Mouse (Mus musculus): ENCODE measurements around the gene BC005537. TPM values are rescaled to one million over a fixed set of nuclear protein-coding genes. Genes with fewer than 3 reads are reported as not detected.

BC005537 gene
- total RNA-seq, 1 experiment: 37.9 TPM

DNA sequence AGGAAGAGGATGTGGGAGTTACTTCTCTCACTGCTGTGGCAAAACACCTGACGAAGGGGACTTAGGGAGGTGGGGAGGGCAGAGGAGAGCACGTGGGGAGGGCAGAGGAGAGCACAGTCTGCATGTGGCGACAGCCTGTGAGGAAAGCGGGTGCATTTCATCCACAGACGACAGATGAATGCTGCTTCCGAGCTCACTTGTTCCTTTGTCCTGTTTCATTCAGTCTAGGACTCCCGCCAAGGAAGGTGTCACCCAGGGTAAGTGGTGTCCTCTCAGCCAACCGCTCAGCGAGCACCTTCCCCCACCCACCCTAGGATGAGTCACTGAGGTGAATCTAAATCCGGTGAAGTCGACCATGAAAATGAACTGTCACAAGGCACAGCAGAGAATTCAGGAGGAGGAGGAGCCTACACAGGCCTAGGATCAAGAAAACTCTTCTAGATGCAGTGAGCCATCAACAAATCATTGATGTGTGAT lies 15.4 kb upstream of the BC005537 start:
- TF ChIP-seq CHD2 (IDR thresholded peaks at IDR 0.05; ENCODE audit: low read depth, low read length) (no peak), ZNF384 (IDR thresholded peaks at IDR 0.05; ENCODE audit: low read depth, low read length) (no peak), HCFC1 (IDR thresholded peaks at IDR 0.05; ENCODE audit: borderline replicate concordance, insufficient read depth, low read length) (no peak), ZC3H11A (IDR thresholded peaks at IDR 0.05; ENCODE audit: borderline replicate concordance, low read depth, low read length) (no peak), MAFK (IDR thresholded peaks at IDR 0.05; ENCODE audit: insufficient read depth, low read depth, low read length) (no peak)
- in situ Hi-C loops (cut with MboI; ENCODE audit: low sequenced_read_pairs in 2 of 2, unreplicated experiment in 2 of 2): no loop called here
- H3K4me1 ChIP-seq (ENCODE audit: control insufficient read depth in 2 of 2, insufficient read depth in 2 of 2, low read length in 2 of 2, poor library complexity in 1 of 2): peaks cover 0 to 3% of the 10 kb centered on the region in 2 experiments; a peak in 1 of 4 replicates

DNA sequence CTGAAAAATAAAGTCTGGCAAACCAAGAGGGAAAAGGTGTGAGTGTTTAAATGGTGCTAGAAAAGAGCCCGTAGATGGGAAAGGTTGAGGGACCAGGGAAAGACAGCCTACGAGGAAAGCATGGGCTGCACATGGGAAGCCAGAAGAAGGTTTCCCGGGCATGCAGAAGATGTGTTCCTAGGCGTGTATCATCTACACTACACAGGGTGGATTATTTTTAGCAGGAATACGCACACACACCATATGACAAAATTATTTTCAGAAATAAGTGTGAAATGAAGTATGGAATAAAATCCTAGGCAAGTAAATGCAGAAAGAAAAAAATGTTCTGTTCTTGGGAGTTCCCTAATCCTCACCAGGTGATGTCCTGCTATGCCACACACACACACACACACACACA lies 14.0 kb upstream of the BC005537 start:
- no peak for DNase-seq (ENCODE audit: low read depth, low spot score)
- in situ Hi-C loops (cut with MboI; ENCODE audit: low sequenced_read_pairs in 2 of 2, unreplicated experiment in 2 of 2): no loop called here
- Histone ChIP-seq H3K36me3 (ENCODE audit: control insufficient read depth, insufficient read depth, low read length, poor library complexity, severe bottlenecking) (no peaks in the 10 kb centered on the region), H3K4me3 (ENCODE audit: insufficient read depth in 1 of 2, low read depth in 1 of 2, low read length in 2 of 2, poor library complexity in 1 of 2, severe bottlenecking in 1 of 2) (no peak overlapping the region), H3K9me3 (ENCODE audit: control insufficient read depth, insufficient read depth, low read depth, low read length) (no peaks in the 10 kb centered on the region), H3K9ac (ENCODE audit: insufficient read depth, low read depth, low read length, poor library complexity, severe bottlenecking) (no peak overlapping the region), H3K27ac (ENCODE audit: insufficient read depth, low read depth, low read length, poor library complexity, severe bottlenecking) (no peak overlapping the region), H3K4me1 (ENCODE audit: control insufficient read depth in 2 of 2, insufficient read depth in 2 of 2, low read length in 2 of 2, poor library complexity in 1 of 2) (peaks cover 0 to 3% of the 10 kb centered on the region in 2 experiments; a peak in 1 of 4 replicates)
- TF ChIP-seq MAFK (IDR thresholded peaks at IDR 0.05; ENCODE audit: insufficient read depth, low read depth, low read length): no peak
- TF ChIP-seq CHD2 (IDR thresholded peaks at IDR 0.05; ENCODE audit: low read depth, low read length): no peak
- no peak for TF ChIP-seq ZNF384 (IDR thresholded peaks at IDR 0.05; ENCODE audit: low read depth, low read length)
- TF ChIP-seq HCFC1 (IDR thresholded peaks at IDR 0.05; ENCODE audit: borderline replicate concordance, insufficient read depth, low read length): no peak
- TF ChIP-seq ZC3H11A (IDR thresholded peaks at IDR 0.05; ENCODE audit: borderline replicate concordance, low read depth, low read length): no peak

More for the DNA sequence above, 15.4 kb upstream of the BC005537 start:
- no peak overlapping the region for H3K9ac ChIP-seq (ENCODE audit: insufficient read depth, low read depth, low read length, poor library complexity, severe bottlenecking)
- H3K27ac ChIP-seq (ENCODE audit: insufficient read depth, low read depth, low read length, poor library complexity, severe bottlenecking): no peak overlapping the region
- no peak for DNase-seq (ENCODE audit: low read depth, low spot score)
- no peaks in the 10 kb centered on the region for H3K9me3 ChIP-seq (ENCODE audit: control insufficient read depth, insufficient read depth, low read depth, low read length)
- H3K36me3 ChIP-seq (ENCODE audit: control insufficient read depth, insufficient read depth, low read length, poor library complexity, severe bottlenecking): no peaks in the 10 kb centered on the region
- H3K4me3 ChIP-seq (ENCODE audit: insufficient read depth in 1 of 2, low read depth in 1 of 2, low read length in 2 of 2, poor library complexity in 1 of 2, severe bottlenecking in 1 of 2): no peak overlapping the region

DNA sequence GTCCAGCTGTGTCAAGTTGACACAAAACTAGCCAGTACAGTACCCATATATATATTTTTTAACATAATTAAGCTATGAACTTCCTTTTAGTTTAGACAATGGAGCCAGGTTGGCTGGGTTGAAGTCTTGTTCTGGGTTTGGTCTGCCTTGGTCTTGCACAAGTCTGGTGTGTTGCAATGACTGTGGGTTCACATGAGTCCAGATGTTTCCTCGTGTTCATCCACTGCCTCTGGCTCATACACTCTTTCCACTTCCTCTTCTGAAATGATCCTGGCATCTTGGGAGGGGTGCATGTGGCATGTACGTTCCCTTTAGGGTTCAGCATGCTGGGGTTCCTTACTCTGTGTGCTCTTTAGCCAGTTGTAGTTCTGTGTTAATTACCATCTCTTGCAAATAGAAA lies 10.1 kb upstream of the BC005537 start:
- no peak for DNase-seq (ENCODE audit: low read depth, low spot score)
- no peak overlapping the region for H3K4me3 ChIP-seq (ENCODE audit: insufficient read depth in 1 of 2, low read depth in 1 of 2, low read length in 2 of 2, poor library complexity in 1 of 2, severe bottlenecking in 1 of 2)
- no peaks in the 10 kb centered on the region for H3K4me1 ChIP-seq (ENCODE audit: control insufficient read depth in 2 of 2, insufficient read depth in 2 of 2, low read length in 2 of 2, poor library complexity in 1 of 2)
- no peak overlapping the region for H3K9ac ChIP-seq (ENCODE audit: insufficient read depth, low read depth, low read length, poor library complexity, severe bottlenecking)
- no peak overlapping the region for H3K27ac ChIP-seq (ENCODE audit: insufficient read depth, low read depth, low read length, poor library complexity, severe bottlenecking)
- in situ Hi-C loops (cut with MboI; ENCODE audit: low sequenced_read_pairs in 2 of 2, unreplicated experiment in 2 of 2): no loop called here
- no peaks in the 10 kb centered on the region for H3K36me3 ChIP-seq (ENCODE audit: control insufficient read depth, insufficient read depth, low read length, poor library complexity, severe bottlenecking)
- H3K9me3 ChIP-seq (ENCODE audit: control insufficient read depth, insufficient read depth, low read depth, low read length): no peaks in the 10 kb centered on the region
- TF ChIP-seq ZNF384 (IDR thresholded peaks at IDR 0.05; ENCODE audit: low read depth, low read length) (no peak), HCFC1 (IDR thresholded peaks at IDR 0.05; ENCODE audit: borderline replicate concordance, insufficient read depth, low read length) (no peak), CHD2 (IDR thresholded peaks at IDR 0.05; ENCODE audit: low read depth, low read length) (no peak)

- Histone ChIP-seq H3K4me3 (ENCODE audit: insufficient read depth in 1 of 2, low read depth in 1 of 2, low read length in 2 of 2, poor library complexity in 1 of 2, severe bottlenecking in 1 of 2) (no peak overlapping the region), H3K9me3 (ENCODE audit: control insufficient read depth, insufficient read depth, low read depth, low read length) (no peaks in the 10 kb centered on the region), H3K36me3 (ENCODE audit: control insufficient read depth, insufficient read depth, low read length, poor library complexity, severe bottlenecking) (no peaks in the 10 kb centered on the region), H3K9ac (ENCODE audit: insufficient read depth, low read depth, low read length, poor library complexity, severe bottlenecking) (no peak overlapping the region), H3K4me1 (ENCODE audit: control insufficient read depth in 2 of 2, insufficient read depth in 2 of 2, low read length in 2 of 2, poor library complexity in 1 of 2) (no peaks in the 10 kb centered on the region), H3K27ac (ENCODE audit: insufficient read depth, low read depth, low read length, poor library complexity, severe bottlenecking) (no peak overlapping the region)
- TF ChIP-seq ZC3H11A (IDR thresholded peaks at IDR 0.05; ENCODE audit: borderline replicate concordance, low read depth, low read length): no peak
- no peak for TF ChIP-seq CHD2 (IDR thresholded peaks at IDR 0.05; ENCODE audit: low read depth, low read length)
- DNase-seq (ENCODE audit: low read depth, low spot score): no peak
- in situ Hi-C loops (cut with MboI; ENCODE audit: low sequenced_read_pairs in 2 of 2, unreplicated experiment in 2 of 2): no loop called here
Measured at GRCm38 (mm10) chr13:24792411-24793045, 8.9 kb upstream of the BC005537 start.

DNA sequence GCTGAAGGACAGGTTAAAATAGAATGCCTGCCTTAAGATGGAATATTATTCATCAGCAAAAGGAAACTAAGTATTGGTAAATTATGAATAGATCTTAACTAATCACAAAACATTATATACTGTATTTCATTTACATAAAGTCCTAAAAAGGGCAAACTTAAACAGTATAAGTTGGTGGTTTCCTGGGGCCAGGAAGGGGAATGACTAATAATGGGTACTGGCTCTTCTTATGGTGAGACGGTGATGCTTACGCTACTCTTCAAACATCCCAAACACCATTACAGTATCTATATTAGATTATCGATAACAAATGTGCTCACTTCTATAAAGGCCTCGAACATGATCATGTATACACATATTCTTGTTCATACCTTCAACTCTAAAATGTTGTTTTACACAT lies 2.8 kb upstream of the BC005537 start:
- Histone ChIP-seq H3K9me3 (ENCODE audit: control insufficient read depth, insufficient read depth, low read depth, low read length) (no peaks in the 10 kb centered on the region), H3K27ac (ENCODE audit: insufficient read depth, low read depth, low read length, poor library complexity, severe bottlenecking) (no peak overlapping the region), H3K4me1 (ENCODE audit: control insufficient read depth in 2 of 2, insufficient read depth in 2 of 2, low read length in 2 of 2, poor library complexity in 1 of 2) (peaks cover 4 to 6% of the 10 kb centered on the region in 2 experiments; a peak in 3 of 4 replicates), H3K36me3 (ENCODE audit: control insufficient read depth, insufficient read depth, low read length, poor library complexity, severe bottlenecking) (no peaks in the 10 kb centered on the region), H3K9ac (ENCODE audit: insufficient read depth, low read depth, low read length, poor library complexity, severe bottlenecking) (no peak overlapping the region), H3K4me3 (ENCODE audit: insufficient read depth in 1 of 2, low read depth in 1 of 2, low read length in 2 of 2, poor library complexity in 1 of 2, severe bottlenecking in 1 of 2) (no peak overlapping the region)
- TF ChIP-seq MAFK (IDR thresholded peaks at IDR 0.05; ENCODE audit: insufficient read depth, low read depth, low read length) (no peak), CHD2 (IDR thresholded peaks at IDR 0.05; ENCODE audit: low read depth, low read length) (no peak), HCFC1 (IDR thresholded peaks at IDR 0.05; ENCODE audit: borderline replicate concordance, insufficient read depth, low read length) (no peak), ZNF384 (IDR thresholded peaks at IDR 0.05; ENCODE audit: low read depth, low read length) (no peak), ZC3H11A (IDR thresholded peaks at IDR 0.05; ENCODE audit: borderline replicate concordance, low read depth, low read length) (no peak)
- no peak for DNase-seq (ENCODE audit: low read depth, low spot score)
- in situ Hi-C loops (cut with MboI; ENCODE audit: low sequenced_read_pairs in 2 of 2, unreplicated experiment in 2 of 2): no loop called here

Measured in ES-E14 (cell line).